Mouse (Mus musculus) ES-Bruce4 (cell line): Measurements from ENCODE around the gene Inpp4a.

Source experiments
- CTCF ChIP-seq: IDR thresholded peaks from one replicate; pipeline ENCODE4 v1.8.1; 2011; ENCODE audit warnings: low read depth, low read length
- POLR2A ChIP-seq: IDR thresholded peaks from one replicate; pipeline ENCODE4 v1.8.1; 2011; ENCODE audit warnings: low read length; ENCODE audit not compliant: insufficient read depth

- TF ChIP-seq CTCF (no peak), POLR2A (no peak)
Measured at GRCm38 (mm10) chr1:37329831-37330230, 30.2 kb downstream of the Inpp4a start.
